Mouse (Mus musculus) thymus, postnatal 25 days (tissue): ENCODE measurements around the gene Rbms3.

ENCODE experiments used
- DNase-seq: peaks from one replicate; pipeline ENCODE4 v3.0.0; 2022

Gene Rbms3

DNA sequence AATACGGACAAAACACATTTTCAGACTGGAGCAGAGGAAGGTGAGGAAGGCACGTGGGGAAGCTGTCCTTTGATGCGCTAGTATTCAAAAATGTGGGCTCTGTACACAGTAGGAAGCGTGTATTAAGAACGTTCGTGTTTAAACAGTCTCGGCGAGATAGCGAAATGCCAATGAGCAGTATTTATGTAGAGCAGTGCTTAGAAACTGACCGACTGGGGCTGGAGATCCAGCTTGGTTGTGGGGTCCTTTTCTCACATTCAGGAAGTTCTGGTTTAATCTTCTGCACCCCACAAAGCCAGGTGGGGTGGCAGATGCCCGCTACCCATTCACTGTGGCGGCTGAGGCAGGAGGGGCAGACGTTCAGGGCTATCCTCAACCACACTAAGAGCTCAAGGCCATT is 153.0 kb downstream of the Rbms3 start:
- DNase-seq, result no peak

DNA sequence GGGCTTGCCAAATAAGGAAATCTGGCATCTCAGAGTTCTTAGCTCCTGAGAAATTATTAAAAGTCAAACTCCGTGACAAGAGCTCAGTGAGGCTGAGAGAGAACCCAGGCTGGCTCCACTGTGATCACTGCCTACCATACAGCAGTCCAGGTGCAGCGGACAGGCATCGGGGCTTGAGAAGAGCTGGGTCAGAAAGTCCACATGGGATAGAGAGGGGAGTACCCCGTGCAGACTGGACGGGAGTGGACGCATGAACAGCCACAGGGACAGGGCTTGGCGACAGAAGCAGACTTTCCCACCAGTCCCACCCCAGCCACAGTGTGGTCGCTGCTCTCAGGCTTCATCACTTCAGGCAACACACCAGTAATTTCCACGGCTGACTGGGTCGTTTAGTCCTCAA is 176.9 kb downstream of the Rbms3 start:
- no peak for DNase-seq

DNA sequence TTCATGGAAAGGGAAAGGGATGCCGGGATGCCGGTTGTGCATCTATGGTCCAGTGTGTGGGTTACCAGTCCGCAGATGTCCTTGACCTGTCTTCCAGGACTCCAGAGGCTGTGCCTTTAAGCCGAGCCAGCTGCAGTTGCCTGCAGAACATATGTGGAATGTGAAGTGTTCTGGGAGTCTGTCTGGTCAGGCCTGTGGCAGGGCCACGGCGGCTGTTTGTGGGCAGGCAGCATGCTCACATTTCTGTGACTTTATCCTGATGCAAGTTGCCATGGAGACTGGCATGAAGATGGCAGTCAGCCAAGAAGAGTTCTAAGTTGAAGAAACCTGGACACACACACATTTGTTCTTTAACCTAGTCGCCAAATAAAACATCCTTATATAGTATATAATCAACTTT is 187.1 kb downstream of the Rbms3 start:
- DNase-seq, result no peak

DNA sequence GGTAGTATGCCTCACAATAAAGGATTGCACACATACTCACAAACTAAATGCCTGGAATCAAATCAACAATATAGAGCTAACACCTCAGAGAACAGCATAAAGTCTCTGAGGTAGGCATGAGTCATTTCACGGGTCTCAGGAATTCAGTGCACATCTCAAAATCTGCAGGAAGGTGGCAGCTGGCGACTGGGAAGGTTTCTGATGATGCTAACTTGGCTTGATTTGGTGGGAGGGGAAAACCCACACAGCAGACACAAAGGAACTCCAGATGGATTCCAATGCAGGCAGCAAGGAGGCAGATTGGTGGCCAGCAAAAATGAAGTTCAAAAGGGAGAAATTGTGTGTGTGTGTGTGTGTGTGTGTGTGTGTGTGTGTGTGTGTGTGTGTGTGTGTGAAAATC is 193.9 kb downstream of the Rbms3 start:
- no peak for DNase-seq

DNA sequence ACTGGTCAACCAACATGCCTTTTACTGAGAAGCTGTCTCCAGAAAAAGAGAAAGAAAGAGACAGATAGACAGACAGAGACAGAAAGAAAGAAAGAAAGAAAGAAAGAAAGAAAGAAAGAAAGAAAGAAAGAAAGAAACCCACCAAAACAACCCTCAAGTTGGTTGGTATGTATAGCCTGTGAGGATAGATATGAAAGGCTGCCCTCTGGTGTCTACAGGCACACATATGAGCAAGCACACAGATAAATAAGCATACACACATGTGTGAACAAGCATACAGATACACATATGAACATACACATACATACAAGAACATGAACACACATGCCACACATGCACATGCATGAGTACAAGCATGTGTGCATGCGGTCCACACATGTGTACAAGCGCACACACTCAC is 199.0 kb downstream of the Rbms3 start:
- DNase-seq, result no peak

DNA sequence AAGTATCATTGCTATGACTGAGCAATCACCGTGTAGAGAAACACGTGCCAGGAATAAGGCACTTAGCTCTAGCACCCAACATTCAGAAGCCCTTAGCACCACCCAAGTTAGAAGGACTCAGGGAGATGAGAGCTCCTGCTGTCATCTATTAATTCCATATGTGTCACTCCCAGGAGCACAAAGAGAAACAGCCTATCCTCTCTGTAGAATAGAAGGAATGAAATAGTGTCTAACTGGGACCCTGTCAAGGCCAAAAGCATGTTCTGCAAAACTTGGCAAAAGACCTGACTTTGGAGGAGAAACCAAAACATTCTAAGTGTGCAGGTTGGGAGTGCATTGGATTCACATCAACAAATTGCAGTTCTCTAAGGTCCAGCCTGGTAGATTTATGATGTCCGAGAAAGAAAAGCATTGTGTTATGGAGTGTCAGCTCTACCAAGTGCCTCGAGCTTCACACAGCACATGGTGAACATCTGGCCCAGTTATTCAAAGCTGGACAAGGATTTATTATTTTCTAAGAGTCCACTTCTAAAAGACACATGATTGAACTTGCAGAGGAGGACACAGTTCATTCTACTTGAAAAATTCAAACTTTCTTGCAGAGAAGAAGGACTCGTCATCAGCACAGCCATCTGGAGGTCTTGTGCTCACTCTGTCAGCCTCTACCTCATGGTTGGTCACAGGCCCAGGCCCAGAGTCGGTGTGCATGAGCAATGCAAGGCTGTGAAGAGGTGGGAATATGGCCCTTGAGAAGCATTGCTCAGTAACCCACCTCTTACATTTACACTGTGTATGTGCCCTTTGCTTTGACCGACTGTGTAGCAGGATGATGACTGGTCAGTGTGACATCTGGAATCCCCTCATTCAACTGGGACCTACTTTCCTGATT is 200.3 kb downstream of the Rbms3 start:
- DNase-seq, result no peak

DNA sequence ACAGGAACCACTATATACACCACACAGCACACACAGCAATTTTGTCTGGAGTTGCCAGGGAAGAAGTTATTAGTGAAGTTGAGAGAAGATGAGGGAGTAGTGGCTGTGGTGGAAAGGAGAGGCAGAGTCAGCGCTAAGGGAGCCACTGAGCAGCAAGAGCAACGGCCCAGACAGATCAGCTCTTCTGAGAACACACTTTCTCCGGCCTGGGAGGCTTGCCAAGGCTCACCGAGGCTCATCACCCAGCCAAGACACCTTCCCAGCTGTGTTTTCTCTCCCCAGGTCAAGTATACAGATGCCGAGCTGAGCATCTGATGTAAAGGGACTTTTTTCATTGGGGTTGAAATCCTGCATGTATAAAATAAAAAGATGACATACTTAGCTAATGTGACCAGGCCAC is 206.5 kb downstream of the Rbms3 start:
- no peak for DNase-seq

DNA sequence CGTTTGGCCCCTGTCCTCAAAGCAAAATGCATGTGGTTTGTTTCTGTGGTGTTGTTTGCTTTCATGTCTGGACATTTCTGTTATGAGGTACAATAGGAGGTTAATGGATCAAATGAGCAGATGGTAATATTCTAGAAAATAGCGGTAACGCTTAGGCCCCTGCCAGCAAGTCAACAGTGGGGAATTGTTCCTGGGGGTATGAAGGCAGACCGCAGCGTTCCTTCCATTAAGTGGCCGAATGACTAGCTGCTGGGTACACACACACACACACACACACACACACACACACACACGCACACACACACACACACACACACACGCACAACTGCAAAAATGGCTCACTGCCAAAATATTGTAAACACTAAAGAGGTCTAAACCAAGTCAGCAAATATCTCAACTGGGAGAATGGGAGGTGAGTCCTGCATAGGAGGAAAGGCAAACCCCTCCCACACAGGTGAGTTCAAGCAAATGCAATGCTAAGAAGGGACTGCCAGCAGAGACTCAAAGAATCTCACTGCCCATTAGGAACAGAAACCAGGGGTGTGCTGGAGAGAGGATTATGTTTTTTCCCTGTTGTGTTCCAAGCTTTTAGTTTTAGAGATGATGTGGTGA is 209.7 kb downstream of the Rbms3 start:
- DNase-seq, result no peak

DNA sequence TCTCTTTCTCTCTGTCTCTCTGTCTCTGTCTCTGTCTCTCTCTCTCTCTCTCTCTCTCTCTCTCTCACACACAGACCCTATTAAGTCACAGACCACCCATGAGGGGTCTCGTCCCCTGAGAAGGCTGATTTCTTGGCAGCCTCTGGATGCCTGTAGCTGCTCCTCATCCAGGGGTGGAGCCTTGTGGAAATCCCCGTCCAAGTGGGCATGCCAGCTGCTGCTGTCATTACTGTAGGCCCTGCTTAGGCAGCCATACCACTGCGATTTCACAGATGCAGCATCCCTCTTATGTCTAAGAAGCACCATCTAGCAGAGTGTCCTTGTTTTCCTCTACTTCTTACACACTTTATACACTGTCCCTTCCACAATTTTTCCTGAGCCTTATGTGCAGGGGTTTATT is 216.5 kb downstream of the Rbms3 start:
- no peak for DNase-seq

DNA sequence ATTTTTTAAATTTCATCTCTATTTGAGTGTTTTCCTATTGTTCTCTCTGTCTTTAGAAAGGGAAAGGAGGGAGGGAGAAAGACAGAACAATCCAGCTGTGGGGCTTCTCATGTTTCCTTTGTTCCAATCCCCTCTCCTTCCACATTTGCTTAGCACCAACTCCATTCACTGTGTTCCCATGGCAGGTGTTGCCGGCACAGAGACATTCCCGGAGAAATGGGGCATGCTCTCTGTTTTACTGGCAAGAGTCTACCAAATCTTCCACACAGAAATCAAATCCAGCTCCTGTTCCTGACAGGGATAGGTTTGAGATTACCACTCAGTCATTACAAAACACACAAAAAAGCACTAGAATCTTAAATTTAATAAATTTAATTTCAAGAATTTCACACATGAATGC is 217.1 kb downstream of the Rbms3 start:
- no peak for DNase-seq

DNA sequence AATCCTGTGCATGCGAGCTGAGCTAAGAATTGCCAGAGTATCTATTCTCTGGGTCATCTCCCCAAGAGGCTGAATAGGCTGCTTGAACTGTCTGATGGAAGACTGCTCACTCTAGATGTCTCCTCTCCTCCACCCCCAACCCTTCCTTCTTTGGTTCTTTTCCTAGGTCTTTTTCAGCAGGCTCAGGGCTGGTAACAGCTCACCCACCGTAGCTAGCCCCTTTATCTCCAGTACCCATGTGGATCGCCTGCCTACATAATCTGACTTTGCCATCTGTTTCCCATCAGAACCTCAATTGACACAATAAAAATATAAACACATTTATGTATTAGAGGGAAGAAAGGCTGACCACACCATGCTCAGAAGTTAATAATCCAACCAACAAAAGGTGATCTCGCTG is 225.1 kb downstream of the Rbms3 start:
- no peak for DNase-seq

DNA sequence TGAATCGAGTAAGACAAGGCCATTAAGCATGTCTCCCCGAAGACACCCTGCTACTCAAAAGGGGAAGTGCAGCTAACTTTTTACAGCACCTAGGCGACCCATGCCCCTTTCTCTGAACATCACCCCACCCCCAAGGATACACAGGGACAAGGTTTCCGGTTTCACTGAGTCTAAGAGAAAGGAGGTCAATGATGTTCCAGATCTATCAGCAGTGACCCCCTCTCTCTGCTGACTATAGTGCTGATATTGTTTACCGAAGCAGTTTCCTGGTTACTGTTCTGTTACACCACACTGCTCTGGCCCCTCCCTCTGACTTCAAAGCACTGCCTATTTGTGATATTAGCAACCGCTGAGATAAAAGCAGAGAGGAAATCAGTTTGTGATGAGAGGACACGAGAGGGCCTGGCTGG is 229.4 kb downstream of the Rbms3 start:
- no peak for DNase-seq

DNA sequence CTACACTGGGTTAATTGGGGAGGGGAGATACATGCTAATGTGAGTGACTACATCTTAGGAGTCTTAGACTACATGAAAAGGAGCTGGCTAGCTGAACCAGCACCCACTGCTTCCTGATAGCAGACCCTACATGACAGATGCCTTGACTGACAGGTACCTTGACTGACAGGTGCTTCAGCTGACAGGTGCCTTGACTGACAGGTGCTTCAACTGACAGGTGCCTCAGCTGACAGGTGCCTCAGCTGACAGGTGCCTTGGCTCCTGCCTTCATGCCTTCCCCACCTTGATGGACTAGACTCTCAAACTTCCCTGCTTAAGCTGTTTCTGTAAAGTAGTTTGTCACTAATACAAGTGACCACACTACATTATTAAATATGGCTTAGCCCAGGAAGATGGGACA is 232.6 kb downstream of the Rbms3 start:
- no peak for DNase-seq

DNA sequence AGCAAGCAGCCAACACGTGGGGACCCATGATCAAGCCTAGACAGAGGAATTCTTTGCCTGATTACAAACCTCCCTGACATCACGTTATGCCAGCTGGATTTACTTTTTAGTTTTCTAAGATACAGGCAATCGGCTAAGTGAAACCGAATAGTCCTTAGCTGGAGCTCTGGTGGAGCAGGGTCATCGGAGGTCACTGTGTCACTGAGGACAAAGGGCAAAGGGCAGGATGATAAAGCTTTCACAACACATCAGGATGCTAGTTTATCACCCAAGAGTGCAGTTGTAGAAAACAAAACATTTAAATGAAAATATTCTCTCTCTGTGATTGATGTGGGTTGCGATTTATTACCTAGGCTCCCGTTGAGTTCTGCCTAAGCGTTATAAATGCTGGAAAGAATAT is 233.1 kb downstream of the Rbms3 start:
- DNase-seq, result no peak

DNA sequence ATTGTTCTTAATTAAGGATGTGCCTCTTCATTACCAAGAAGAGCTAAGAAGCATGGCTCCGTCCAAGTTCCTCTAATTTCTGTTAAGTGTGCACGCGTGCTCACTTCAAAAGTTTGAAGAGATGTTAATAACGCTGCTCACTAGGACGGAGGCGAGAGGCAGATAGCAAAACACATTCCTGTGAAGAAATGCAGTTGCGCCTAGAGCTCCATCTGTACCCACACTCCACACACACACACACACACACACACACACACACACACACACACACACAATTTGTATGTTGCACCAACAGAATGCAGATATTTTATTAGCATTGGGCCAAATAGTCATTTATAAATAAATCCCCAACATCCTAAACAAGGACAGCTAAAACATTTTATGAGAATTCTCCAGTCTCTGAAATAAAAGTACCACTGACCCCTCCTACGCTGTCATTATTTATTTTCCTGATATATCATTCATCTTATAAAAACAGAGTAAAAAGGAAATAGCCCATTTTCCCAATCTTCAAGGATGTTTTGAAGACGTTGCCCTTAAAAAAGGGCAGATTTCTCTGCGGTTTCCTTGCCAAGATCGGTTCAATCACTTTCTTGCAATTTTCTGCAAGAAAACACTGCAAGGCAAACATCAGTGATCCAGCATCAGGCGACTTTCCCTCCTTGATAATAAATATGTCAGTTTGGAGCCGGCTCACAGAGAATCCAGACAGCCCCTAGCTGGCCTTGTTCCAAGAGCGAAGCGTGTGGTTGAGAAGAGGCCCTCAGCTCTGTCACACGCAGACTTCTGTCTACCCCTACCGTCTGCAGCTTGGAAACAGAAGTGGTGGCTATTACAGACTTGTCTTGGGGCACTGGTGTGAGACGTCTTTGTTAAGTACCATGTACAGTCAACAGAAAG is 235.8 kb downstream of the Rbms3 start:
- no peak for DNase-seq

DNA sequence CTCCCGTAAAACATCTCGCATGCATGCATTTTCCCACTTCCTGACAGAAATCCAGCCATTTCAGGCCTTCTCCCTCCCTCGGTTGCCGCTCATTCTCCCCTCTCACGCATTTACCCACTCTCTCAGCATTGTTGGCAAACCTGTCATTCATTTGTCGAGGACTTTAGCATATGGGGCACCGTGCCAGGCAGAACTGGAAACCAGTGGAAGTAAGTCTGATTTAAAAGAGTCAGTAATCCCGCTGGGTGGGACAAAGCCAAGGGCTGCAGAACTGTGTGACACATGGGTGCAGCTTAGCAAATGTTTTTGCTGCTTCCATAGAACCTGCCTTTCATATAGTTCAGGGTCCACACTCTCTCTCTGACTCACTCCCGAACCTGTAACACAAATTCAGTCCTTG is 241.7 kb downstream of the Rbms3 start:
- DNase-seq, result no peak

DNA sequence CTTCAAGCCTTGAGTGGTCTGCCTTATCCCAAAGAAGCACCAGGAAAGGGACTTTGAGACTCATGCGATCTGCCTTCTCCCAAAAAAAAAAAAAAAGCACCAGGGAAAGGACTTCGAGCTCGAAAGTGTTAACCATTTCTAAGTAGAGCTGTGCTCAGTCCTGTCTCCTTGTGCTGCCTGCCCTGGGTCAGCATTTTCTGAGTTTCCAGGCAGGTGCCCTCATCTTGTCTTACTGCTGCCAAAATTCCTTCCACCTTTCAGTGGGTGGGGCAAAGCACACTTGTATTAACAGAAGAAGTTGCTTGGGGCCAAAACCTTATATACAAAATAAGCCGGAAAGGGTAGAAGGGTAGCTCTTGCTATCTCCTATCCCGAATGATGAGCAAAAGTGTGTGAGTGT is 248.8 kb downstream of the Rbms3 start:
- DNase-seq, result no peak

DNA sequence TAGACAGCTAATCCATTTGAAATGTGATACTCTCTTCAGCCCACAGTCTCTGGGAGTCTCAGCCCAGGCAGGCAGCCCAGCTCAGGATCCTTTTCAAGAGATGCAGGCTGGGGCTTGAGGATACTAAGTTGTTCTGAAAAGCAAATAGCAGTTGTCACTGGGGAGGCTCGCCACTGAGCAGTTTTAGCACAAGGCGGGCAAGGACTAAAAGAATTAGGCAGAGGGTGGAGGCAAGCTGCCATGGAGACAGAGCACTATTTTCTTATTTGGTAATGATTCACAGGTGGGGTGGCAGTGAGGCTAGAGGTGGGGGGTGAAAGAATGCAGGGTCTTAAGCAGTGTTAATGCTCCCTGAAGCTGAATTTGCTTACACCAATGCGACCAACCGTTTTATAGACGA is 249.6 kb downstream of the Rbms3 start:
- DNase-seq, result no peak

DNA sequence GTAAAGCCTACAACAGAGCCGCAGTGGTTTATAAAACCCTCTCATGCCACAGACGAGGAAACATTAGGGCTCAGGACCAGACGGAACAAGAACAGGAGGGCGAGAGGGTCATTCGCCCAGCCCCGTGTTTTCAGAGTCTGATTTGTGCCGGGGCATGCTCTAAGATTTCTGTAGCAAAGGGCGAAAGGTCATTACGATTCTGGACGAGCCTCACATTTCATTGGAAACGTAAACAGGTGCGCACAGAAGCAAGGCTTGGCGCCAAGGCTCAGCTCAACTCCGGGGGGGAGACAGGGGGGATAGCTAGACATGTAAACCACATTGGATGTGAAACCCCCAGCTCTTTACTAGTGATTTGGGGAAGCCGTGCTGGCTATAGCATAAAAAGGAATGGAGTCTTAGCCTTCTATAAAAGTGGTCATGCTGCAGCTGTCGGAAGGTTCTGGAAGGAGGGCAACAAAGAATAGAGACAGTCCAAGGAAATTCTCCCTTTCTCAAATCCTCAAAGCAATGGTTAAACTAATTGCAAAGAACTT is 250.2 kb downstream of the Rbms3 start:
- no peak for DNase-seq

DNA sequence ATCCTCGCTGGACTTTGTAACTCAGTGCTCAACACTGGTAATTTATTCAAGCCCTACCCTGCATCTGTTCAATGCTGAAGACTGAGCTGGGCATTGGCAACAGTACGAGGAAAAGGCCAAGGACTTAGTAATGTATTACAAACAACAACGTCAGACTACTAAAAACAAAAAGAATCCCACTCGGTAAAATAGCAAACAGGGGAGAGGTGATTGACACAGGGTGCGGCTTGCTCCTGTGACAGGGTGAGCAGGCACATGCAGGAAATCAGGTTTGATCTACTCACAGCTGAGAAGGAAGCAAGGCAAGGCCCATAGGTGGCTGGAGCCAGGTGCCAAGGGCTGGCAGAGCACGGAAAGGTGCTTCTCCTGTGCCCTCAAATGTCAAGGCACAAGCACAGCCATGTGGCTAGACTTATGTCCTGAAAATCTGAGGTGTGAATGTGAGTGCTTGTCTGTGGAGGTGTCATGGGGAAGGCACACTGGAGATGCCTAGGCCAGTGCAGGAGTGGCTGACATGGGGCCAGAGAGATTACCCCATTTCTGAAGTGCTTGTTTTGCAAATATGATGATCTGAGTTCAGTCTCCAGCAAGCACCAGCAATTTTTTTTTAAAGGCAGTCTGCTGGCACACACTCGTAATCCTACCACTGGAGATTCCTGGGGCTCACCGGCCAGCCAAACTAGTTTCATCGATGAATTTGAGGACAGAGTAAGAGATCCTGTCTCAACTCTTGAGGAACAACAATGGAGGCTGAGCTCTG is 251.4 kb downstream of the Rbms3 start:
- DNase-seq, result no peak

DNA sequence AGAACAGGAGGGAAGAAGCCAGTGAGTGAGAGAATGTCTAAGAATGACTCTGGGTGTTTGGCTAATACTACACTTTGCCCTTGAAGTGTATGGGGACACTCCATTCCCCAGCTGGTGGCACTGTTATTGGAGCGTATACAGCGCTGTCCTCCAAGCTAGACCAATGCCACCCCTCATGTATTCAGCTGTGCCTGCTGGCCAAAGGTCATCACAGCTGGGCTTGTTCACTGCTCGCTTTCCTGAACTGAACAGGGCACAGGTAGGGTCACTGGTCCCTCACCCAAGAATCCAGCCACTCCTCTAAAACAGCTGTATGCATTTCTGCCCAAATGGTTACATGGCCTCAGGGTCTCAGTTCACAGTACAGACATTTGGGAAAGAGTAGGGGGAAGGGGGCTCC is 253.9 kb downstream of the Rbms3 start:
- no peak for DNase-seq

DNA sequence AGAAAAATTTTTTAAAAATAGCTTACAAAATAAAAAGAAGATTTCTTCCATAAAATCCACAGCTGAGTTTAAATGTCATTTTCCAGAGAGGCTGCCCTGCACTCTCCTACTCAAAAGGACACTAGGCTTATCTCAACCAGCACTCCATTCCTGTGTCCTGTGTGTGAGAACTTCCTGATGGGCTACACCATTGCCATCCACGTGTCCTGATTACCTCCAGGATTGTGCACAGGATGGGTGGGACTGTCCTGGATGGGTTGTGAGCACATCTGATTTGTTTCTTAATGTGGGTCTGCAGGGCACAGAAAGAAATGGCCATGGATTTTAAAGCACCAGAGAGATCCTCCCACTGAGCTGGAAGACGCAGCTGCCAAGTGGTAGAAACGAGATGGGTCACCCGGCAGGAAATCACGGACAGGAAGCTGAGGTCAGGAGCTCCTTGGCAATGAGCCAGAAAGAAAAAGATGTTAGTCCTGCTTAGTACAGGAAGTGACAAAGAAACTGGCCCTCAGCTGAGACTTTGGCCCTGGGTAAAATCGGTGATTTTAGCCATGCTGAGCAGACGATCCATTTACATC is 256.5 kb downstream of the Rbms3 start:
- no peak for DNase-seq
